Mouse (Mus musculus) thymus, postnatal 25 days (tissue): ENCODE data around the gene Olfr535.
"Not testable (repeated sequence)": the region's sequence is repeated elsewhere in the genome, so short reads cannot be mapped to it uniquely, and the experiment has no call there.

ENCODE experiments used
- DNase-seq: peaks from one replicate; pipeline ENCODE4 v3.0.0; 2022

Gene Olfr535

DNA sequence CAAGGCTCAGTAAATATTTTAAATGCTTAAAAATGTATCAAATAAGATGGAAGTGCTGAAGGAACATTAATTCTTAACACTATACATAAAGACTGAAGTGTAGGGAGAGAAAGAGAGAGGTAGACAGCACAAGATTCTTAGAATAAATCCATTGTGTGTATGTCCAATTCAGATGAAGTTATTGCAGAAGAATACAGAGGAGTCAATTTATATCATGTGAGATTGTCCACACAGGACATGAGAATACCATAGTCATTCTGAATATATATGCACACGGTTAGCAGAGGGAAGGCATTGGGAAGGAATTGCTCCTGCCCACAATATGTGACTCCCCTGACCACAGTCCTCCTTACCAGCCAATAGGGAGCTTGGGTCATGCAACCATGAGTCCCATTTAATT lies at the start of gene Olfr535:
Gene Olfr535, plus strand, starts transcription at position 301 of the 400 bp plus-strand sequence.
- DNase-seq, result no peak

DNA sequence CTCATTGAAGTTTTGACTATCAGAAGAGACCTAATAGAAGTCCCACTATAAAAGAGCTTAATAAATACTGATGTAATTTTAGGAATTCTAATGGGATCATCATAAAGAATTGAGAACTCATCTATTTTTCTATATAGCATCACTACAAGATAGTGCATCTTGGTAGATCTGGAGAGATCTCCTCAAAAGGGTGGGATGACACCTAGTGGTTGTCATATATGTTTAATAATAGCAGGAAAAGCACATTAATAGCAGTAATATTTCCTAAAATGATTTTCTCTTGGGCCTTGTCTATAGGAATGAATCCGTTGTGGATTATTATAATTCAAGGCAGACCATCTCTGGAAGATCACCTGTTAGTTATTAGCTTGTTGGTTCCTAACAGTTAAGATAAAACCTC lies 40.9 kb upstream of the Olfr535 start:
- no peak for DNase-seq

DNA sequence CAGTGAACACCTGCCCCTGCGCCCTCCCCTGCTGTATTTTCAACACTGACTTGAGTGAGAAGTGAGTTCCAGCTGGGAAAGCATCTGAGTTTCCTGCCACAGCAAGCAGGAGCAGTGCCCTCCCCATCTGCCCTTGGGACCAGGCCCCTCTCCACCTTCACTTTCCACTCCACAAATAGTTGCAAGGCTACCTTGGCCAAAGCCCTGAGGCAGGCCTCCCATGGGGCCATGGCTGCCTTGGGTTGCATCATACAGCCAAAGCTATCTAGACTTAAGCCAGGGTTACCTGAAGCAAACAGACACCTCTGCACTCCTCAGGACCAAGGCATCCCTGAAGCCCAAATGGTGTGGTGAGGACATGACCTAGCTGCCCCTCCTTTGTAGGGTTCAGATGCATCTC lies 20.9 kb upstream of the Olfr535 start, which contains the start of gene Olfr533:
Gene Olfr533, plus strand, starts transcription at position 301 of the 400 bp plus-strand sequence.
- DNase-seq, result not testable (repeated sequence)

DNA sequence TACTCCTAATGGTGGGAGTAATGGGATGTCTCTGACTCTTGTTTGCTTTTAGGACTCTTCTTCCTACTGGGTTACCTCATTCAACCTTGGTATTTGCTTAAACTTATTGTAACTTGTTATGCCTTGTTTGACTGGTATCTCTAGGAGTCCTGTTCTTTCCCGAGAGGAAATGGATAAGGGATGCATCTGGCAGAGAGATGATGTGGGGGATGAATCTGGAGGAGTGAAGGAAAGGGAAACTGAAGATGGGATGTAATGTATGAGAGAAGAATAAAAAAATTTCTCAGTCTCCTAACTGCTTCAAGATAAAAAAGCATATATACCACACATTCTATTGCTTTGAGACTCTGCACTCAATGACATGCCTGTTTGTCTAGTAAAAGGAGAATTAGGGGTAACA lies 6.1 kb upstream of the Olfr535 start:
- no peak for DNase-seq

DNA sequence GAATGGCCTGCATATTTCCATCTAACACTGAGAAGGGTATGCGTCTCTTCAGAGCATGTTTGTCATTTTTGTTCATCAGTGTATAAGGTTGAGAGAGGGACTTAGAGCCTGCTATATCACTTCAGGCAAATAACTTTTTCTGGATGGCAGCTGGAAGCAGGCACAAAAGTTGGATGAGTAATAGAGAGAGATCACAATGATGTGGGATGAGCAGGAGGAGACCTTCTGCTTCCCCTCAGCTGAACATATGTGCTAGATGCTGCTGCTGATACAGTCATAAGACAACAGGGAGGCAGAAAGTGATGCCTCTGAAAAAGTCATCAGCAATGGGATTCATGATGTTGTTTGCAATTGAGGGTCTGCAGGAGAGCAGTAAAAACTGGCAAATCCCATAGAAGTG lies 5.3 kb upstream of the Olfr535 start:
- DNase-seq, result no peak

DNA sequence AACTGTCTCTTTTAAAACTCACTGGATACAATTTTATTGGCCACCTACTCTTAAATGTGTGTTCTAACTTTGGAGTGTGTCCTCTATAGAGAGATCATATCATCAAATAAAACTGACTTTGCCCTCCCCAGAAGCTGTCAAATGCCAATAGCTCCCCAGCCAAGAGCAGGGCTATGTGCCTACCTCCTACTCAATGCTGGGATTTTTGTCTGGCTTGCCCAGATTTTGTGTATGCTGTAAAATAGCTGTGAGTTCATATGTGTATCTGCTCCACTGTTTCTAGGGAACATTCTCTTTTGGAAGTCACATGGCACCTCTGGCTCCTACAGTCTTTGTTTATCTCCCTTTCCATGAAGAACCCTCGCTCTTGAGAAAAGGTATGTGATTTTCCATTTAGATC lies 5.0 kb downstream of the Olfr535 start:
- no peak for DNase-seq

DNA sequence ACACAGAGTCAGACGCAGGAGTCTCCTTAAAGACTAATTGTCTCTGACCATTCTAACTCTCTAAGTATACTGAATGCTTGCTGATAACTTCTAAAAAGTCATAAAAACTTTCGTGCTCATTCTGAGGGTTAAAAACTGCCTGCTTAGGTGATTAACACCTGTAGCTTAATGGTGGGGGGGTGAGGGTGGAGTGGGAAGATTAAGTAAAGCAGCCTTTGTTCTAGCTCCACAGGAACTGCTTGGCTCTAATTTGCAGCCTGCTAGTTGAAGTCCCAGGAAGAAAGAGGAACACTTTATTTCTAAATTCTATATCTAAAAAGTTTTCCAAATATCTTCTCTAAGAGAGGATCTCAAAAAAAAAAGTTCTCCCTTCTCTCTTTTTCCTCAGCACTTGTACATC lies 10.2 kb downstream of the Olfr535 start:
- no peak for DNase-seq

DNA sequence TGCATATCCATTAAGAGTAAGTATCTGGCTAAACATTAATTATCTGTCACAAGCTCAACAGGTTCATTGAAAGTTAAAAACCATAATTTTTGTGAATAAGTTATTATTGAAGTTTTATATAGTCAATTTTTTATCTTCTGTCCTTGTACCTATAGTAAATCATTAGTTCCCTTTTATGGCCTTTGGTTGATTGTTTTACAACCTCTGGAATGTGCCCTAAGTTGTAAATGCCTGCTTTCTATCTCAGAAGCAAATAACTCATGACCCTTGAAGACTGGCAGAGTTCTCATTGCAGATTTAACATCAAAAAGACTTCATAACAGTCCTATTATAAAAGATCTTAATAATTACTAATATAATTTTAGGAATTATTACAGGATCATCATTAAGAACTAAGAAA lies 10.7 kb downstream of the Olfr535 start:
- DNase-seq, result no peak

DNA sequence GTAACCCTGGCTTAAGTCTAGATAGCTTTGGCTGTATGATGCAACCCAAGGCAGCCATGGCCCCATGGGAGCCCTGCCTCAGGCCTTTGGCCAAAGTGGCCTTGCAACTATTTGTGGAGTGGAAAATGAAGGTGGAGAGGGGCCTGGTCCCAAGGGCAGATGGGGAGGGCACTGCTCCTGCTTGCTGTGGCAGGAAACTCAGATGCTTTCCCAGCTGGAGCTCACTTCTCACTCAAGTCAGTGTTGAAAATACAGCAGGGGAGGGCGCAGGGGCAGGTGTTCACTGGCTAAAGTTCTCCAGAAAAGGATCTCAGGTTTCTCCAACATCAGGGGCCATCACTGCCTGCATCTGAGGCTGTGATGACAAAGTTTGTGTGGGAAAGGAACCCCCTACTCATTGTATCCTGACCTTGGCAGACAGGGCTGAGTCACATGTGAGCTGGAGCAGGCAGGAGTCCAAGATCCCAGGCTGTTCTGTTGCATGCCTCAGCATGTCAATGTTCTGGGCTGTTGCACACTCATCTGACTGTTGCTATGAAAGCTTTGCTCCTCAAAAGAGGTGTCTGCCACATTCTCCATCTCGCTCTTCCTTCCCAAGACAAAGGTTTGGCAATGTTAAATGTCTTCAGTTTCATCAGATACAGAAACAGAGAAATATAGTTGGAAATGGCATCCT lies 23.5 kb downstream of the Olfr535 start, which contains the start of gene Olfr536:
Gene Olfr536, minus strand, starts transcription at position 51 of the 676 bp plus-strand sequence.
- DNase-seq, result not testable (repeated sequence)

DNA sequence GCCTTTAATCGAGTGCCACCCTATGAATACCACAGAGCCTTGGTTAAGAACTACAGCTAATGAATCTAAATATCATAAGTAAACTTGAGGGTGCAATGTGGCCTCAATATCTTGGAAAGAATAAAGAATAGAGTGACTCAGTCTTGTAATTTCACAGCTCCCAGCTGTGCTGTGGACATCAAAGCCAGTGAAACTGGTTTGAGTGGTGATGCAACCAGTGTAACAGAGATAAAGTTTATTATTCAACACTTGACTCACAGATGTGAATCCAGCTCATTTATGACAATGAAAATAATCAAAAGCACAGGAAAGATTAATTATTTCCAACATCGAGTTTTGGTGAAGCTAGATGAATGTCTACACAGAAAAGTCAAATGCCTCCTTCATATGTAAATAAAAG lies 55.7 kb downstream of the Olfr535 start:
- DNase-seq, result no peak
